ENCODE assay signal across 23 mouse cellular contexts in genomic region chr2:121089751-121090150, GRCm38 (mm10). TPM values are rescaled to one million over a fixed set of nuclear protein-coding genes. Genes with fewer than 3 reads are reported as not detected.
DNase-seq lines count a peak whose midpoint lies in the region.
"Had no signal": no experiment of that assay in that cellular context is flagged by ENCODE, and none has a peak within 500 bp of the region (broad histone marks: within the 10 kb centered on the region; RNA-seq: fewer than 3 reads in every experiment).

No protein-coding gene starts in this region.

- intact Hi-C loops in left cerebral cortex, postnatal 14 days (cut with DNase I), result no loop called here

- DNase-seq in fat pad, adult 2 months (ENCODE audit: extremely low read depth, low read depth, low spot score), result peak; percentile 74
- DNase-seq in gonadal fat pad, adult 2 months (ENCODE audit: low read depth), result peak; percentile 87
- DNase-seq in gastrocnemius, adult 8-10 months (ENCODE audit: low spot score in 2 of 2), result no peak
- no peak for DNase-seq in left cerebral cortex, postnatal 14 days (ENCODE audit: low spot score in 2 of 2)
- DNase-seq: adrenal gland, adult 2 months; adrenal gland, adult 8-10 months; adrenal gland, postnatal 10 days; adrenal gland, postnatal 14 days; adrenal gland, postnatal 25 days; B cell, adult 2 months; cerebellum, adult 11 months; cerebellum, adult 11-12 months; cerebellum, adult 18-20 months had no signal

RNA-seq across cellular contexts. Expression of gene Tgm5, which starts 4.1 kb away (rescaled TPM):
- polyA plus RNA-seq in gonadal fat pad, adult 2 months (2012; rRNA removed), result 0.23 TPM in 1 of 2 replicates, not detected in the other
- total RNA-seq in gastrocnemius, adult 8-10 months (2022), result under 1 TPM; 0.20 to 0.43 (median 0.34) TPM
- not detected for total RNA-seq in left cerebral cortex, postnatal 14 days (2021)
- total RNA-seq: adrenal gland, adult 18-20 months; adrenal gland, postnatal 14 days; adrenal gland, postnatal 25 days; adrenal gland, postnatal 36 days; CH12.LX; ES-E14; MEL had no signal
- polyA plus RNA-seq: activated CD4-positive, CD25-positive, alpha-beta regulatory T cell, adult 4 months; adrenal gland, adult 2 months; CD4-positive, CD25-positive, alpha-beta regulatory T cell, adult 4 months; G1E had no signal

RNA-seq across cellular contexts. Expression of gene Tgm7, which starts 19.8 kb away (rescaled TPM):
- polyA plus RNA-seq in gonadal fat pad, adult 2 months (2012; rRNA removed), result not detected in 2 replicates
- not detected for total RNA-seq in gastrocnemius, adult 8-10 months (2022)
- total RNA-seq in left cerebral cortex, postnatal 14 days (2021), result under 1 TPM in 1 of 2 experiments, not detected in 1; 0.15 TPM
- total RNA-seq: adrenal gland, adult 18-20 months; adrenal gland, adult 2 months; adrenal gland, postnatal 10 days; adrenal gland, postnatal 14 days; adrenal gland, postnatal 25 days; adrenal gland, postnatal 36 days; CH12.LX; ES-E14; MEL had no signal
- polyA plus RNA-seq: adrenal gland, adult 2 months; C2C12; G1E; Patski had no signal

RNA-seq across cellular contexts. Expression of gene Adal, which starts 50.5 kb away (rescaled TPM):
- polyA plus RNA-seq in gonadal fat pad, adult 2 months (2012; rRNA removed), result 5.7 and 5.8 TPM in 2 replicates
- total RNA-seq in gastrocnemius, adult 8-10 months (2022), result 10 to 100 TPM; 13.4 to 18.9 (median 17.1) TPM
- total RNA-seq in left cerebral cortex, postnatal 14 days (2021), result 10 to 100 TPM; 13.7 to 20.1 TPM

RNA-seq across cellular contexts. Expression of gene Lcmt2, which starts 50.7 kb away (rescaled TPM):
- polyA plus RNA-seq in gonadal fat pad, adult 2 months (2012; rRNA removed), result 9.4 and 10.3 TPM in 2 replicates
- total RNA-seq in gastrocnemius, adult 8-10 months (2022), result 1 to 10 TPM; 3.5 to 5.0 (median 4.0) TPM
- 1 to 10 TPM; 8.1 to 8.5 TPM for total RNA-seq in left cerebral cortex, postnatal 14 days (2021)

RNA-seq across cellular contexts. Expression of gene Epb42, which starts 52.9 kb away (rescaled TPM):
- 0.04 and 0.11 TPM in 2 replicates for polyA plus RNA-seq in gonadal fat pad, adult 2 months (2012; rRNA removed)
- not detected for total RNA-seq in gastrocnemius, adult 8-10 months (2022)
- under 1 TPM in 1 of 2 experiments, not detected in 1; 0.13 TPM for total RNA-seq in left cerebral cortex, postnatal 14 days (2021)
- total RNA-seq: adrenal gland, postnatal 25 days; adrenal gland, postnatal 36 days; CH12.LX; ES-E14 had no signal
- polyA plus RNA-seq: adrenal gland, adult 2 months; C2C12; Patski had no signal

Comparison
In these comparisons a context has a peak if more than half of its experiments do, and no peak if none do; other contexts are left out.
1. DNase-seq: peak in fat pad, adult 2 months (single experiment) and gonadal fat pad, adult 2 months (single experiment); none in gastrocnemius, adult 8-10 months (0 of 2) and left cerebral cortex, postnatal 14 days (0 of 2).